ENCODE assay signal across 21 mouse cellular contexts in the genomic region with DNA sequence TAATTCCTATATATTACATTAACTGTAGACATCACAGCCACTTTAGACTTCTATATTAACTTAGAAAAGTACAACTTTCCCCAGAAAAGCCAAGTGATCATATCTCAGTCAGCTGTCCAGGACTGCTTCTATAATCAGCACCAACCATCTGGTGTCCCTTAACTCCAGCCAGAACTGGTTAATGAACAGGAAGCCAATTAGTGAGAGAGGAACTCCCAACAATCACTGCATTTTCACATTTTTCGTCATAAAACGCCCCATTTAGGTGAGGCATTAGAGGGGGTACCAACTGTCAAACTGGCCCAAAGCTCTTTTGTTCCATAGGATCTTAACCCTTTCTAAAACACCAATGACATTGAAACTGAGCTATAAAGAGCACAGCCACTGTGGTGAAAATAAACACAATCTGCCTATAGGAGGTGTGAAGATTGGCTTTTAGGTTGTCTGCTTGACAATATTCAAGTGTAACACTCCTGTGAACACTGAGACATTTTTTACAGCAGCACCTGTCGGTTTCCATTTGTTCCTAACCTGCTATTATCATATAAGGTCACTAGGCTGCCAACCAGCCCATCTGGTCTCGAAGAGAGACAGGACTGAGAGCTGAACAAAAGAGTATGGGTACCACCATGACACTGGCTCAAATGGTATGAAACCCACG.
DNase-seq lines count a peak whose midpoint lies in the region; ATAC-seq lines count a peak whose summit lies in the region.
"Had no signal": no experiment of that assay in that cellular context is flagged by ENCODE, and none has a peak within 500 bp of the region (broad histone marks: within the 10 kb centered on the region; RNA-seq: fewer than 3 reads in every experiment).

No protein-coding gene starts in this region.

- no peaks in the 10 kb centered on the region for H3K9me3 ChIP-seq in hindbrain, embryonic 15.5 days
- no peaks in the 10 kb centered on the region for H3K9me3 ChIP-seq in hindbrain, embryonic 14.5 days (ENCODE audit: control insufficient read depth, low read length)
- H3K9me3 ChIP-seq in liver, embryonic 11.5 days (ENCODE audit: control insufficient read depth, low read length): no peaks in the 10 kb centered on the region
- H3K9me3 ChIP-seq: embryonic facial prominence, embryonic 15.5 days; limb, embryonic 10.5 days; liver, embryonic 12.5 days had no signal

- no peak overlapping the region for H3K4me2 ChIP-seq in hindbrain, embryonic 15.5 days
- no peak overlapping the region for H3K4me2 ChIP-seq in hindbrain, embryonic 14.5 days (replicated peaks)
- H3K4me2 ChIP-seq in liver, embryonic 11.5 days: no peak overlapping the region
- H3K4me2 ChIP-seq: embryonic facial prominence, embryonic 15.5 days; liver, embryonic 12.5 days; lung, embryonic 14.5 days; midbrain, embryonic 11.5 days had no signal

- no peak overlapping the region for H3K4me3 ChIP-seq in hindbrain, embryonic 15.5 days
- no peak overlapping the region for H3K4me3 ChIP-seq in hindbrain, embryonic 14.5 days (replicated peaks; ENCODE audit: low read length)
- H3K4me3 ChIP-seq in liver, embryonic 11.5 days (ENCODE audit: low read depth, low read length): no peak overlapping the region
- H3K4me3 ChIP-seq: embryonic facial prominence, embryonic 15.5 days; limb, embryonic 10.5 days; liver, embryonic 12.5 days; myocyte had no signal

- H3K36me3 ChIP-seq in hindbrain, embryonic 15.5 days: peaks cover 15% of the 10 kb centered on the region; the same call in 1 of the 2 replicates
- peaks cover 27% of the 10 kb centered on the region for H3K36me3 ChIP-seq in hindbrain, embryonic 14.5 days (replicated peaks; ENCODE audit: control insufficient read depth, insufficient read depth)
- no peaks in the 10 kb centered on the region for H3K36me3 ChIP-seq in liver, embryonic 11.5 days (ENCODE audit: control insufficient read depth, insufficient read depth, low read length)

- ATAC-seq in hindbrain, embryonic 15.5 days (ENCODE audit: low FRiP score, low read depth): 0 out of 2 replicates have a peak, but pooled peaks have one; percentile 48
- no peak for ATAC-seq in hindbrain, embryonic 14.5 days (ENCODE audit: low FRiP score)
- no peak for ATAC-seq in liver, embryonic 11.5 days (replicated peaks; ENCODE audit: low FRiP score)
- ATAC-seq: liver, embryonic 12.5 days had no signal

- H3K9ac ChIP-seq in hindbrain, embryonic 15.5 days: no peak overlapping the region
- H3K9ac ChIP-seq in hindbrain, embryonic 14.5 days: no peak overlapping the region
- no peak overlapping the region for H3K9ac ChIP-seq in liver, embryonic 11.5 days (ENCODE audit: low read depth, low read length)
- H3K9ac ChIP-seq: embryonic facial prominence, embryonic 15.5 days; liver, embryonic 12.5 days; lung, embryonic 14.5 days had no signal

- no peak overlapping the region for H3K27ac ChIP-seq in hindbrain, embryonic 15.5 days (replicated peaks)
- H3K27ac ChIP-seq in hindbrain, embryonic 14.5 days: no peak overlapping the region
- H3K27ac ChIP-seq in liver, embryonic 11.5 days (ENCODE audit: low read depth, low read length): no peak overlapping the region
- H3K27ac ChIP-seq: embryonic facial prominence, embryonic 15.5 days; limb, embryonic 10.5 days; liver, embryonic 12.5 days; macrophage had no signal

- WGBS in hindbrain, embryonic 15.5 days: 84% methylated on average over 5 of the region's 5 CpGs
- WGBS in hindbrain, embryonic 14.5 days: 89% methylated on average over 5 of the region's 5 CpGs
- WGBS in liver, embryonic 11.5 days: 73% methylated on average over 5 of the region's 5 CpGs

- DNase-seq in hindbrain, embryonic 14.5 days (ENCODE audit: low spot score): no peak
- peak; percentile 85 for DNase-seq in brain, adult 2 months (ENCODE audit: low read depth, low spot score)
- peak; percentile 59 to 73 for DNase-seq in cerebellum, adult 18-20 months
- peak; percentile 31 to 61 for DNase-seq in cerebellum, postnatal 36 days
- DNase-seq in kidney, adult 11 months: no peak
- no peak for DNase-seq in liver, embryonic 11.5 days (ENCODE audit: low spot score)
- no peak for DNase-seq in left cerebral cortex, adult 8-10 months (ENCODE audit: low spot score in 2 of 2)
- DNase-seq: adrenal gland, adult 8-10 months; embryo, embryonic 11 days; gastrocnemius, postnatal 10 days; kidney, adult 9 months; kidney, postnatal 36 days; lung, embryonic 14.5 days; retina, postnatal 1 day had no signal

- no peaks in the 10 kb centered on the region for H3K4me1 ChIP-seq in hindbrain, embryonic 15.5 days (replicated peaks)
- H3K4me1 ChIP-seq in hindbrain, embryonic 14.5 days (replicated peaks; ENCODE audit: control insufficient read depth, insufficient read depth, low read length): no peaks in the 10 kb centered on the region
- H3K4me1 ChIP-seq in liver, embryonic 11.5 days (replicated peaks; ENCODE audit: control insufficient read depth, insufficient read depth, low read length): no peaks in the 10 kb centered on the region
- H3K4me1 ChIP-seq: embryonic facial prominence, embryonic 15.5 days; liver, embryonic 12.5 days had no signal

- no peaks in the 10 kb centered on the region for H3K27me3 ChIP-seq in hindbrain, embryonic 15.5 days
- no peaks in the 10 kb centered on the region for H3K27me3 ChIP-seq in hindbrain, embryonic 14.5 days (ENCODE audit: control insufficient read depth, insufficient read depth, low read length)
- no peaks in the 10 kb centered on the region for H3K27me3 ChIP-seq in liver, embryonic 11.5 days (replicated peaks; ENCODE audit: control insufficient read depth, insufficient read depth, low read length)
- H3K27me3 ChIP-seq: embryonic facial prominence, embryonic 15.5 days; liver, embryonic 12.5 days had no signal

Comparison
In these comparisons a context has a peak if more than half of its experiments do, and no peak if none do; other contexts are left out.
1. DNase-seq: peak in brain, adult 2 months (single experiment), cerebellum, adult 18-20 months (2 of 2) and cerebellum, postnatal 36 days (2 of 2); none in hindbrain, embryonic 14.5 days (single experiment), kidney, adult 11 months (single experiment), liver, embryonic 11.5 days (single experiment) and left cerebral cortex, adult 8-10 months (0 of 2).